Mouse (Mus musculus) CD4-positive, CD25-positive, alpha-beta regulatory T cell, adult 2 months (primary cell): ENCODE data around the gene Suv39h1.
A peak's percentile ranks its signal among the peaks of the same experiment; 100 is the strongest.
"Not testable (repeated sequence)": the region's sequence is repeated elsewhere in the genome, so short reads cannot be mapped to it uniquely, and the experiment has no call there.

ENCODE experiments used
- DNase-seq: peaks from one replicate; pipeline ENCODE4 v3.0.0-alpha.2; 2012; ENCODE audit warnings: low read depth, low spot score

Gene Suv39h1

DNA sequence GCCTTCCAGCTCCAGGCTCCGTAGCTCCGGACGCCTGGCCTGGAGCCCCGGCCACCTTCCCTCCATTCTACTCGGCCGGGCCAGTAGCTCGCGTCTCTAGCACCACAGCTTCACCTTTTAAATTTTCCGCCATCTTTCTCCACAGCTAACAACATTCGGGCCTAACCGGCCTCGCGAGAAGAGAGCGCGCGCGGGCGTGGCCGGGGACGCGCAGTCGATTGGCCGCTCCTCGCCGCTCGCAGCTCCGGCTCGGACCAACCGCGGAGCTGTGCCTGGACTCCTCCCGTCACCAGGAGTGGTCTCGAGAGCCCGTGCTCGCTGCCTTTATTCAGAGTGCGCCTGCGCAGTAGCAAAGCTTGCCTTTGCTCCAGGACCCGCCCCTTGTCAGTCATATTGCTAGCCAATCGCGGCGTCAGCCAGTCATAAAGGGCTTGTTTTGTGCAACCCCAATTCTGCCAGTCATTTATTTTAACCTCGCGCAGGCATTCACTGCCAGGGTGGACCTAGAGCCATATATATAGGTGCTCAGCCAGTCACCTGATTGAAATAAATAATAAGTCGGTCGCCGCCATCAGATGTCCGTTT is at the start of gene Suv39h1:
Gene Suv39h1 (minus strand): TSS at position 331 of the 585 bp plus-strand sequence.
- DNase-seq: peak; percentile 96

DNA sequence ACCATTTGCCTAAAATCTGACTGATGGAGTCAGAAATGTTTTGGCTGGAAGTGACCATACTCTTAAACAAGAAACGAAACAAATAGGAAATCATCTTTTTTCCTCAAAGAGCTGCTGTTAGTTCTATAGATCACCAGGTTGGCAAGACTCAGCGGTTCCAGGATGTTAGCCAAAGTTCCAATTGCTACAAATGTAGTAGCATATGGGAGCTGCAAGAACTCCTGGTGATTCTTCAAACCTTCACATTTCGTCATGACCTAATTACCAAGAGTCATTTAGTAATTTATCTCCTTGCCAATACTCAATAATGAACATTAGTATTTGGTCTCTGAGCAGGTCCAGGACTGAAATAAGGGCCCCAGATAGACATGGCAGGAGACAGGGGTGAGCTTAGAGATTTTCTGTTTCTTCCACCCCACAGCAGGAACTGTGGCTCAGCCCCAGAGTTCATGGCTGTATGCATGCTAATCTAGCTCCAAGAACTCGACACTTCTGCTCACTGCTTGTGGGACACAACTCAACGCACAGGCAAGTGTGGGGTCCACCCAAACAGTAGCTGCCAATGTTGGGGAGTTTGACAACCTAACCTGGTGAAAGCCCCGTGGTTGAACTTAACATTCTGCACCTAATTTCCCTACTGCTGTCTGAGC is 49.4 kb upstream of the Suv39h1 start:
- DNase-seq: no peak

DNA sequence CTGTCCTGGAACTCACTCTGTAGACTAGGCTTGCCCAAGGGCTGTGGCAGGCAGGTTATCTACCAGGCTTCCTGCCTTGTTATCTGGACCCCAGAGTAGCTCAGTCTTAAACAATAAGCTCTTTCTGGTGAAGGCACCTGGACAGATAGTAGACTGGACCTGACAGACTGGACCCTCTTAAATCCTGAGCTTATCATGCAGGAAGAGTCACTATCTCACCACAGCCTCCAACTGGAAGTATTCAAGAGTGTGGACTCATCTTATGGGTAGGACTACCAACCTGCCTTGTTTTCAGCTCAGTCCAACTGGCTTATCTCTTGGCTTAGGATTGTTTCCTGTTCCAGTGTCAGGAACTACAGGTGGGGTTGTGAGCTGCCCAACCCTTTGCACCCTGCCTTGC is 42.7 kb upstream of the Suv39h1 start:
- DNase-seq: no peak

DNA sequence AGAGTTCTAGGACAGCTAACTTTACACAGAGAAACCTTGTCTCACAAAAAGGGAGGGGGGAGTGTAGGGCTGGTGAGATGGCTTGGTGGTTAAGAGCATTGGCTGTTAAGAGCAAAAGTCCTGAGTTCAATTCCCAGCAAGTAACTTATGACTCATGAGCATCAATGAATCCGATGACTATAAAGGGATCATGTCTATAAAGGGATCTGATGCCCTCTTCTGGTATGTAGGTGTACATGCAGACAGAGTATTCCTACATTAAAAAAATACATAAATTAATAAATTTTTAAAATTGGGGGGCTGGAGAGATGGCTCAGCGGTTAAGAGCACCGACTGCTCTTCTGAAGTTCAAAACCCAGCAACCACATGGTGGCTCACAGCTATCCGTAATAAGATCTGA is 40.7 kb upstream of the Suv39h1 start:
- peak; percentile 42 for DNase-seq

DNA sequence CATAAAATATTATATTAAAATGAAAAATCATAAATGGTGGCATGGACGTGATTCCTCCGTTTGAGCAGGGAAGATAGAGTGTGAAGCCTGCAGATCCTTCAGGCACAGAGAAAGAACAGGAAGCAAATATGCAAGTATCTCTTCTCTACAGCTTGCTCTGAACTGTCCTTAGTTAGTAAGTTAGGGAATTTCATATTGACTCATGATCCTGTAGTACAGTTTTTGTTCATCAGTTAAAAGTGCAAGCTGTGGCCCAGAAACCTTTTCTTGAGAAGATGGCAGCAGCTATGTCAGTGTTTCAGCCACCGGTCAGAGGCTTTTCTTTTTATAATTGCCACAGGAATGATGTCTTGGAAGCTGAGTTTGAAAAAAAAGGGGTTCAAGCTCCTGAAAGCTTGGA is 30.5 kb upstream of the Suv39h1 start:
- DNase-seq: no peak

DNA sequence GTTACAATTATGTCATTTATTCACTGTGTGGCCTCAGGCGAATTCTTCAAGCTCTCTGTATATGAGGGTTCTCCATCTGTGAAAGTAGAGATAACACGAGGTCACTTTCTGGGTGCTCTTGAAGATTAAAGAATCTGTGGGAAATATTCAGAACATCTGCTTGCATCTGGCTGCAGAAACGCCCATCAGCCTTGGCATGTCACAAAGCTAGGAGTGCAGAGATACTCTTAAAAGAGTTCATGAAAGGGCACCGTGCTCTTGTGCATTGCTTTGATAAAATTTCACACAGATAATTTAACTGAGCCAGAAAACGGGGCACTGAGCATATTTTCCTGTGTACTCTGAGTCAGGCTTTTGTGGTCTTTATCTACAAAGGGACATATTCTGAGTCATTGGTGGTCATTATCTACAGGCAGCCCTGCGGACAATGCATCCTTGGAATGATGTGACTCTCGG is 27.7 kb upstream of the Suv39h1 start:
- no peak for DNase-seq

DNA sequence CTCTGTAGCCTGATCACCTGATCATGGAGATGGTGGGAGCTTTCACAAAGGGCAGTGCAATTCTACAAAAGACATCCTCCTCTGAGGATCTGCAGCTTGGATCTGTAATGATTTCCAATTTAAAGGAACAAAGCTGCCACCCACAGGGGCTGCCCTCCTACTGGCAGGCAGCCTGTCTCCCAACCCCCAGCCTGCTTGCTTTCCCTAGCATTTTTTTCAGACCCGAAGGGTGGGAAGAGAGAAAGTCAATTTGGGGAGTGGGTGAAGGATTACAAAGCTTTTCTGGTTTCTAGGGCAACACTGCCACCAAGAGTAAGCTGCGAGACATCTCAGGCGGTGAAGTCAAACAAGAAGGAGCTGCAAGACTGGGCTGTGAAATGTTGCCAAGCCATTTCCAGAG is 26.5 kb upstream of the Suv39h1 start:
- DNase-seq: no peak

DNA sequence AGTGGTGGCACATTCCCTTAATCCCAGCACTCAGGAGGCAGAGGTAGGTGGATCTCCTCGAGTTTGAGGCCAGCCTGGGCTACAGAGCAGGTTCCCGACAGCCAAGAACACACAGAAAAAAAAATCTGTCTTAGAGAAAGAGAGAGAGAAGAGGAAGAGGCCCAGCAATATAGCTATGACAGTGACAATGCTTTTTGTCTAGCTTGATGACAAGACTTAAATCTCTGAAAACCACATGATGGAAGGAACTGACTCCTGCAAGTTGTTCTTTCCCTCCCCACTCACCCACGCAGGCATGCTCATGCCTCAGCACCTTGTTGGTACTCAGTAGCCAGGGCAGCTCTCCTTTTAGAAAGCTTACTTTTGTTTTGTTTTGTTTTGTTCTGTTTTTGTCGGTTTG is 24.9 kb upstream of the Suv39h1 start:
- peak; percentile 18 for DNase-seq

DNA sequence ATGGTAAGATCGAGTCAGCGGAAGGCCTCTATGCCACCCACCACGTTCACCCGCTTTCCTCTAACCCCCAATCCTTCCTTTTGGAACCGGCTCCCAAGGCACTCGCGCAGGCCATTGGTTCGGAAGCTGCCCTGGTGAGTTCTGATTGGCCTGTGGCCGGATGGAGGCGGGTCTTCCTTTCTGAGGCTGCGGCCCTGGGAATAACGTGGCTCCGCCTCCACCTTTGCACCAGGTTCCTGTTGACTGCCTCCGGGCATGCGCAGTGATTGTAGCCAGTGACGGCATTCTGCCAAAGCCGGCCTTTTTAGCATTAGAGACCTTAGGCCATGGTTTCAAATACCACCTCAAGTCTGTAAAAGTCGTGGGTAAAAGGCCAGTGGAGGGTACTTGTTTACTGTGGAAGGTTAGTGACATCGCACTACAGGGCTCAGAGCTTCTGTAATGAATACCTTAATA is 22.3 kb upstream of the Suv39h1 start:
- DNase-seq: peak; percentile 97

DNA sequence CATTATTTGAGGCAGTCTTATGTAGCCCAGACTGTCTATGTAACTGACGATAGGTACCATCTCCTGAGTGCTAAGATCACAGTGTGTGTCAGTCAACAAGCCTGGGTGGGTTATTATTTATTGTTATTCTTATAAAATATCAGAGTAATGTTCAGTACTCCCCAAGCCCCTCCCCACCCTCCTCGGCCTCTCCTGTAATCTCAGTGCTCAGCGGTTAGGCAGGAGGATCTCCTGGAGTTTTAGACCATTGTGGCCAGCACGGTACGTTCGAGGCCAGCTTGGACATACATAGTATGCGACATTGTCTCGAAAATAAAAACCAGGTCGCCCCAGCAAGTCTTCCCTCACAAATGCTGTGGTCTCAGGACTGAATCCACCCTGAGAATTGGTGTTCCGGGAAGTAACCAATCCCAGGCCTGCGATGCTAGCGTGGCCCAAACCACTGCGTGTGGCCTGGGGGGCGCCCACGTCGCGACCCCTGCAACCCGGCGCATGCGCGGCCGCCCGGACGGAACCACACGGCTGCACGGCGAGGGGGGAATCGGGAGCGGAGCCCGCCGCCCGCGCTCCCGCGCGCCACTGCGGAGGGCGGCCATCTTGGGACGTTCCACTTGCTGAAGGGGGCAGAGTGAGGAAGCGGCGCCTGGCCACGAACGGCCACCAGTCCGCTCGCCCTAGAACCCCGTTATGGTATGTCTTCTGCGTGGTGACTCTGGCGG is 21.7 kb upstream of the Suv39h1 start:
- DNase-seq: peak; percentile 10

DNA sequence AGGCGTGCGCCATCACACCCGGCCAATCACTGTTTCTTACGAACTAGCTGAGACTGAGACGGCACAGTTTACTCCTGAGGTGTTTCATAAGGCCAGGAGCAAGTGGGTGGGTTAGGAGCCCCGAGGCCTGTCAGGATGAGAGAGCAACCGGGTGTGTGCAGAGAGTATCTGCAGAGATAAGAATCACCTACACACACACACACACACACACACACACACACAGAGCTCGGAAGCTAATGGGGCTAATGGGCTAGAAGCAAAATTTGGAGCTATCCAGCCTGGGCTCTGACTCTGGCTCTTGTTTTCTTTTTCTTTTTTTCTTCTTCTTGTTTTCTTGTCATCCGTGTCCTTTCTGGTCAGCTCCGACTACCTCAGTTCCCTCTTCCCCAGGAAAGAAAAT is 21.0 kb upstream of the Suv39h1 start:
- peak; percentile 36 for DNase-seq

DNA sequence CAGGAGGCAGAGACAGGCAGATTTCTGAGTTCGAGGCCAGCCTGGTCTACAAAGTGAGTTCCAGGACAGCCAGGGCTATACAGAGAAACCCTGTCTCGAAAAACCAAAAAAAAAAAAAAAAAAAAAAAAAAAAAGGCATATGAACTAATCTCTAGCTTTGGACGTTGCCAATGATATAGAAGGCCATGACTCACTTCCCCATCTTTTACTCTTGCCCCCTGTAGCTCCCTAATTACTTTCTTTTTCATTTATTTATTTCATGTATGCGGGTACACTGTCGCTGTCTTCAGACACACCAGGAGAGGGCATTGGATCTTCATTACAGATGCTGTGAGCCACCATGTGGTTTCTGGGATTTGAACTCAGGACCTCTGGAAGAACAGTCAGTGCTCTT is 16.4 kb upstream of the Suv39h1 start:
- DNase-seq: not testable (repeated sequence)

DNA sequence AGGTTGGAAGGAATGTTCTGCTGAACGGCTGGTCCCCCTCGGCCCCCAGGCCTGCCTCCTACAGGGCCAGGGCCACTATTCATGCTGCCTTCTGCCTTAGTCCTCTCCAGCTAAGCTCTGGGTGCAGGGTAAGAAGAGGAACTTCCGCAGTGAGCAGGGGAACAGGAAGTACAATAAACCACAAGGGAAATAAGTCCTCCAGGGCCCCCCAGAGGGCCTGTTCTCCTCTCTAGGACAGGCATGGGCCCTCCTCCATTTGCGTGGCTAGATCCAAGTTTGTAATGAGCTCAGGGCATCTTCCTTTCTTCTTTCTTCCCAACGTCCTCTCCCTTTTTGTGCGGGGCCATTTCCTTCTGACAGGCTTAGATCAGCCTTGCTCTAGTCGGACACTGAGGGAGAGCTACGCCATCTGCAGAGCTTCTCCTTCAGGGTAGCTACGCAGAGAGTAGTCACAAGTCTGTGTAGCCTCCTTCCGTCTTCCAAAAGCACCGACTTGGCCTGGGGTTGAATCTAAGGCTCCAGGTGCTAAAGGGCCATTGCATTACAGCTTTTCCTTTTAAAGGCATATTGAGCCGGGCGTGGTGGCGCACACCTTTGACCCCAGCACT is 15.9 kb upstream of the Suv39h1 start, which contains the start of gene Was:
Gene Was (minus strand): TSS at position 153 of the 608 bp plus-strand sequence.
- DNase-seq: peak; percentile 70

DNA sequence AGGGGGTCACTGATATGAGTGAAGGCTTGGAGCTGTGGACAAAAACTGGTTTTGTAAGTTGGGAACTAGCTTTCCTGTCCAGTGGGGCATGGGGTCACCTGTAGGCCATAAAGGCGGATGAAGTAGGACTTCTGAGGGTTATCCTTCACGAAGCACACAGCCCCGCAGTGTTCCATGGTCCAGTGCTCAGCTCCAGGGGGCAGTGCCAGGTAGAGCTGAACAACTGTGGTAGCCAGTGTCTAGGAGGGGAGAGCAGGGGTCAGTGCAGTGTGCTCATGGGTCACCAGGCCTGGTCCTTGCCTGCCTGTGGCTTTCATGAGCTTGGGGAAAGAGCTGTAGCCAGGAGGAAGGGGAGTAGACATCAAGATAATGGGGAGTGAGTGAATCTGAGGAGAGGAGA is 15.2 kb upstream of the Suv39h1 start:
- DNase-seq: no peak

DNA sequence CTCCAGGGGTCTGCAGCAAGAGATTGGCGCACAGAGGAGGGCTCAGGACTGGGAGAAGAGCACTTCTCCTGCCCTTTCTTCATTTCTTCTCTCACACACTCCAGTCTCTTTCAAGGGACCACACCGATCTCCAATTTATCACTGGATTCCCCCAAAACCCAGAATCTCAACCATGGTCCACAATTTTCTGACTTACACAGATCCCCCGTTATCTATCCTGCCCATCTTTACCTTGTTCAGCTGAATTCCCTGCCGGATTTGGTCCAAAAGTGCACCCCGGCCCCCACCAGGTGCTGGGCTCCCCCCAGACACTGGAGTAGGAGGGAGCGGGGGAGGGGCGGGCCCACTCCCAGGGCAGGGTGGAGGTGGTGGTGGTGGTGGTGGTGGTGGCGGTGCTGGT is 11.1 kb upstream of the Suv39h1 start:
- no peak for DNase-seq

DNA sequence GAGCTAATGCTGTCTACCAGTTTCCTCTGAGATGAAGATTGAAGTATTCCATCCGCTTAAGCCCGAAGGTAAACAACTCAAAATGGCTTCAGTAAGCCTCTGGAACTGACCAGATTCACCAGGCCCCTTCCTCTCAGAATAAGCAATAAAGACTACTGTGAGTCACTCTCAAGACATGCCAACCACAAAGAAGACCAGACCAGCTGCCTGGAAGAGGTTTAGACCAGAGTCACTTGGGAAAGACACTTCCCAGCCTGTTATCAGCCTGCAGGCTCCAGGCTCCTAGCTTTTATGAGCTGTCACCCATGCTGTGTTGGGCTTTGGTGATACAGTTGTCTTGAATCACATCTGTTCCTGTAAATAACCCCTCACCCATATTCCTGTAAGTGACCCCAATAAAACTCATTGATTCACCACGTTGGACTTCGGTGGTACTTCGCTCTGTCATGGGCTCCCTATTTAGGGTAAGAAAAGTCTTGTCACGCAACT is 10.3 kb upstream of the Suv39h1 start:
- no peak for DNase-seq

DNA sequence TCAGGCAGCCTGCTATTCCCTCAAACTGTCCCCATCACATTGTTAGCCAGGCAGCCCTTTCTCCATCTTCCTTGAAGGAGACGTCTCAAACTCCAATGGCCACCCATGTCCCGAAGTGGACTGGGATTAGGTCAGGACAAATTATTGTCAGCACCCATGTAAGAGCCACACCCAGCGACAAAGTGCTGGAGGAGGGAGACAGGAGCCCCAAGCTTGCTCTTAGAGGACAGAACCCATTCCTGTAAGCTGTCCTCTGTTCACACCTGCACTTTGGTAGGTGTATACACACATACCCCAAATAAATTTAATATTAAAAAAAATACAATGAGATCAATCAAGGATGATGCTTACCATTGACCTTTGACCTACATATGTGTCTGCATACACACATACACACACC is 544 bp upstream of the Suv39h1 start:
- DNase-seq: no peak

DNA sequence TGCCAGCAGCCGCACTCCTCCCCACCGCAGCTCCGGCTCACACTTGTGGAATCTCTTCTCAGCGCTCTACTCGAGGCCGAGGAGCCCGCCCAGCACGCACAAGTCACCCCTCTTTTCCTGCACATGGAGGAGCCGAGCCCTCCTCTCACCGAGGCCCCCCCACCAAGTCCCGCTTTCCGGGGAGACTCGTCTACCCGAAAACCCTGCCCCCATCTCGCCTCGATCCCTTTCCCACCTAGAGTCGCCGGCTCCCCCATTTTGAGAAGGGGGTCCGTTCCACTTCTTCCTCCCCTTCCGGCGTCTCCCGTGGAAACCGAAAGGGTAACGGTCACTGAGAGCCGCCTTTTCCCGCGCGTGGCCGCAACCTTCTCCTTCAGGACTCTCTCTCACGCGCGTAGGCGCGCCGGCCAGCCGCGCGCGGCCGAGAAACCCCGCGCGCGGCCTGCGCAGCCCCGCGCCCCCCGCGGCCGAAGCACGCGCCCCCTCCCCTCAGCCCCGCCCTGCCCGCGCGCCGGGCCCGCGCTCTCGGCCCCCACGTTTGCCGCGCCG is 605 bp downstream of the Suv39h1 start:
- DNase-seq: peak; percentile 31

DNA sequence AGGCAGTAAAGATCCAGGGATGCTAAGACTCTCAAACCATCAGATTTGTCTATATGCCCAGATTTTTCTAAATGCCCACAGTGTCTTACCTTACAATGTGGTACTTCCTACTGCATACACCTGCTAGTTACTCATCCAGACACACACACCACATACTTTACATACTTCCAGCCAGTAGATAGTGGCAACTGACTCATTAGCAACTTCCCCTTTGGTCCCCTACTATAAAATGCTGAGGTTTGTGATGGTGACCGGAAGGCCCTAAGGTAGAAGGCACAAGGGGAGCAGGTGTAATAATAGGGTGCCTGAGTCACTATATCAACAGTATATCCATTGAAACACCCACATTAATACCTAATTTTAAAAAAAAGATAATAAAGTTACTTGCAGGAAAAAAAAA is 5.4 kb downstream of the Suv39h1 start:
- no peak for DNase-seq

DNA sequence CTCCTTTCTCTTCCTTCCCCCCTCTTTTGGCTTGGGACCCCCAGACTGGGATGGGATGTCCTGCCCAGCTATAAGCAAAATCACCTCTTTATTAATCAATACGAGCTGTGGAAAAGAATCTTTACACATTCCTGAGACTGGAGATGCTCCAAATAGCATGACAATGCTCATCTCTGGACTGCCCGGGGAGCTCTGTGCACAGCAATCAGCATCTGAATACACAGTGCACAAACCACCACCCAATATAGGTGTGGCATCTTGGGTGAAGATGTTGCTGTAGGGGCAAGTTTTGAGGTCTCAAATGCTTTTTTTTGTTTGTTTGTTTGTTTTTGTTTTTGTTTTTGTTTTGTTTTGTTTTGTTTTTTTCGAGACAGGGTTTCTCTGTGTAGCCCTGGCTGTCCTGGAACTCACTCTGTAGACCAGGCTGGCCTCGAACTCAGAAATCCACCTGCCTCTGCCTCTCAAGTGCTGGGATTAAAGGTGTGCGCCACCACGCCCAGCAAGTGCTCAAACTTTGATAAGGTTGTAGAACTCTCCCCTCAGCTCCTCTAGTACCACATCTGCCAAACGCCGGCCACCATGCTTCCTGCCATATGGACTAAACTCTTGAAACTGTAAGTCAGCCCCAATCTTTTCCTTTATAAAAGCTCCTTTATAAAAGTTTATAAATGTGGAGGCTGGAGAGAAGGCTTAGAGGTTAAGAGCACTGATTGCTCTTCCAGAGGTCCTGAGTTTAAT is 23.3 kb downstream of the Suv39h1 start:
- not testable (repeated sequence) for DNase-seq

DNA sequence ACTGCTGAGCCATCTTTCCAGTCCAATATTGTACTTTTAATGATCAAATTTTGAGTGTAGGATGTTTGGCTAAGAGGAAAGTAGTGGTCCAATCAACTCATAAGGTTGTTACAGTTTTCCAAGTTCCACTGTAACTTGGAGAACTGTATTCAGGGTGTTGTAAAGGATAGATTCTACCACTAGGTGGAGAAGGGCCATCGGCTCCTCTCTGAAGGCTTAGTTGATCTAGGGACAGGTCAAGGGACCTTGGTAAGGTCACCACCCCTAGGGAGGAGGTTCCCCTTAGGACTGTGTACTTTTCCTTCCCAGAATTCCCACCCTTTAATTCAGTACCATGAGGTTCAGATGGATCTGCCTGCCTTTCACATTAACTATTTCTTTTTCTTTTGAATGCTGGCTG is 41.6 kb downstream of the Suv39h1 start:
- peak; percentile 37 for DNase-seq
